Mouse (Mus musculus): ENCODE measurements around the gene Kctd14.

Kctd14 gene

GRCm38 (mm10) chr7:97434517-97434916 is 16.6 kb upstream of the Kctd14 start:
- no peak for DNase-seq (ENCODE audit: inconsistent age in 2 of 2, low spot score in 1 of 2)

- no peak for DNase-seq (ENCODE audit: inconsistent age in 2 of 2, low spot score in 1 of 2)
These were observed 12.1 kb upstream of the Kctd14 start for GRCm38 (mm10) chr7:97438986-97439385.

- DNase-seq (ENCODE audit: inconsistent age in 2 of 2, low spot score in 1 of 2) = peak; percentile 87 to 93
These were observed 4.8 kb upstream of the Kctd14 start for GRCm38 (mm10) chr7:97446171-97446925.

- DNase-seq (ENCODE audit: inconsistent age in 2 of 2, low spot score in 1 of 2) = peak; percentile 29 to 59
These were observed 4.0 kb upstream of the Kctd14 start for GRCm38 (mm10) chr7:97447050-97447531.

- no peak for DNase-seq (ENCODE audit: inconsistent age in 2 of 2, low spot score in 1 of 2)
These were observed 1.1 kb downstream of the Kctd14 start for GRCm38 (mm10) chr7:97452196-97452595.

- peak; percentile 42 to 74 for DNase-seq (ENCODE audit: inconsistent age in 2 of 2, low spot score in 1 of 2)
These were observed 2.2 kb downstream of the Kctd14 start for GRCm38 (mm10) chr7:97453141-97453921.

GRCm38 (mm10) chr7:97454795-97455194 is 3.7 kb downstream of the Kctd14 start:
- DNase-seq (ENCODE audit: inconsistent age in 2 of 2, low spot score in 1 of 2) = no peak

- no peak for DNase-seq (ENCODE audit: inconsistent age in 2 of 2, low spot score in 1 of 2)
These were observed 4.5 kb downstream of the Kctd14 start for GRCm38 (mm10) chr7:97455577-97455976.

GRCm38 (mm10) chr7:97473001-97473400 is 21.9 kb downstream of the Kctd14 start:
- no peak for DNase-seq (ENCODE audit: inconsistent age in 2 of 2, low spot score in 1 of 2)

- DNase-seq (ENCODE audit: inconsistent age in 2 of 2, low spot score in 1 of 2) = peak in 1 of 2 experiments; percentile 55
These were observed 28.2 kb downstream of the Kctd14 start for GRCm38 (mm10) chr7:97479349-97479748.

- no peak for DNase-seq (ENCODE audit: inconsistent age in 2 of 2, low spot score in 1 of 2)
These were observed 29.2 kb downstream of the Kctd14 start for GRCm38 (mm10) chr7:97480290-97480689.

GRCm38 (mm10) chr7:97480821-97481339 is 29.8 kb downstream of the Kctd14 start, which contains the start of gene Ints4:
Ints4 (plus strand) TSS chr7:97480956.
- peak; percentile 95 to 97 for DNase-seq (ENCODE audit: inconsistent age in 2 of 2, low spot score in 1 of 2)

- DNase-seq (ENCODE audit: inconsistent age in 2 of 2, low spot score in 1 of 2) = no peak
These were observed 32.3 kb downstream of the Kctd14 start for GRCm38 (mm10) chr7:97483378-97483777.

- DNase-seq (ENCODE audit: inconsistent age in 2 of 2, low spot score in 1 of 2) = no peak
These were observed 40.0 kb downstream of the Kctd14 start for GRCm38 (mm10) chr7:97491157-97491556.

- DNase-seq (ENCODE audit: inconsistent age in 2 of 2, low spot score in 1 of 2) = peak; percentile 57 to 75
These were observed 41.3 kb downstream of the Kctd14 start for GRCm38 (mm10) chr7:97492420-97492819.

- no peak for DNase-seq (ENCODE audit: inconsistent age in 2 of 2, low spot score in 1 of 2)
These were observed 43.9 kb downstream of the Kctd14 start for GRCm38 (mm10) chr7:97495052-97495451.

- DNase-seq (ENCODE audit: inconsistent age in 2 of 2, low spot score in 1 of 2) = no peak
These were observed 49.6 kb downstream of the Kctd14 start for GRCm38 (mm10) chr7:97500555-97501209.
